ENCODE assay signal across 9 mouse cellular contexts in genomic region chr3:87770280-87770679, GRCm38 (mm10). TPM values are rescaled to one million over a fixed set of nuclear protein-coding genes. Genes with fewer than 3 reads are reported as not detected.
A peak's percentile ranks its signal among the peaks of the same experiment; 100 is the strongest.
DNase-seq lines count a peak whose midpoint lies in the region; ATAC-seq and TF ChIP-seq lines count a peak whose summit lies in the region.
"Had no signal": no experiment of that assay in that cellular context is flagged by ENCODE, and none has a peak within 500 bp of the region (broad histone marks: within the 10 kb centered on the region; RNA-seq: fewer than 3 reads in every experiment).

No protein-coding gene starts in this region.

- H3K27ac ChIP-seq in forebrain, postnatal 0 days (ENCODE audit: low read depth, low read length) = no peak overlapping the region
- no peak overlapping the region for H3K27ac ChIP-seq in forebrain, embryonic 11.5 days (ENCODE audit: low read depth, low read length)
- no peak overlapping the region for H3K27ac ChIP-seq in midbrain, postnatal 0 days (ENCODE audit: low read depth, low read length)
- no peak overlapping the region for H3K27ac ChIP-seq in midbrain, embryonic 15.5 days

- no peaks in the 10 kb centered on the region for H3K36me3 ChIP-seq in forebrain, postnatal 0 days (ENCODE audit: insufficient read depth)
- no peaks in the 10 kb centered on the region for H3K36me3 ChIP-seq in forebrain, embryonic 11.5 days (ENCODE audit: control insufficient read depth, insufficient read depth, low read length)
- no peaks in the 10 kb centered on the region for H3K36me3 ChIP-seq in midbrain, postnatal 0 days (ENCODE audit: insufficient read depth, low read length)
- no peaks in the 10 kb centered on the region for H3K36me3 ChIP-seq in midbrain, embryonic 15.5 days (replicated peaks)

- H3K4me1 ChIP-seq in forebrain, postnatal 0 days (ENCODE audit: insufficient read depth) = no peaks in the 10 kb centered on the region
- H3K4me1 ChIP-seq in forebrain, embryonic 11.5 days (replicated peaks; ENCODE audit: control insufficient read depth, insufficient read depth, low read length) = no peaks in the 10 kb centered on the region
- H3K4me1 ChIP-seq in midbrain, postnatal 0 days (ENCODE audit: insufficient read depth, low read length) = no peaks in the 10 kb centered on the region
- H3K4me1 ChIP-seq in midbrain, embryonic 15.5 days = peaks cover 7% of the 10 kb centered on the region

- TF ChIP-seq CTCF in forebrain, postnatal 0 days (IDR thresholded peaks at IDR 0.05; ENCODE audit: low read depth) = peak; percentile 93
- TF ChIP-seq CTCF in midbrain, postnatal 0 days (IDR thresholded peaks at IDR 0.05) = peak; percentile 95

- no peak; the same call in 1 of the 2 replicates for ATAC-seq in forebrain, postnatal 0 days
- ATAC-seq in forebrain, embryonic 11.5 days (replicated peaks; ENCODE audit: low FRiP score) = no peak
- ATAC-seq in midbrain, postnatal 0 days (ENCODE audit: low FRiP score) = no peak
- ATAC-seq in midbrain, embryonic 15.5 days (replicated peaks) = no peak

- peaks cover 13% of the 10 kb centered on the region for H3K27me3 ChIP-seq in forebrain, postnatal 0 days (ENCODE audit: insufficient read depth, low read length)
- H3K27me3 ChIP-seq in forebrain, embryonic 11.5 days (ENCODE audit: control insufficient read depth, insufficient read depth, low read length) = peaks cover 11% of the 10 kb centered on the region; the same call in 1 of the 2 replicates
- peaks cover 13% of the 10 kb centered on the region for H3K27me3 ChIP-seq in midbrain, postnatal 0 days (ENCODE audit: insufficient read depth, low read length)
- peaks cover 21% of the 10 kb centered on the region for H3K27me3 ChIP-seq in midbrain, embryonic 15.5 days (replicated peaks)

- DNase-seq in forebrain, postnatal 0 days = peak; percentile 82
- no peak for DNase-seq in forebrain, embryonic 11.5 days (ENCODE audit: low spot score)
- DNase-seq in midbrain, postnatal 0 days (ENCODE audit: low spot score) = peak; percentile 71
- DNase-seq in c-Kit-negative CD71-positive TER-119-positive erythroid progenitor cells, embryonic 14.5 days (ENCODE audit: low read depth, low spot score) = peak; percentile 36
- DNase-seq in kidney, adult 8-10 months = peak; percentile 54 to 65
- DNase-seq in mesoderm, embryonic 11.5 days (ENCODE audit: low read depth, low spot score) = peak; percentile 81
- DNase-seq in frontal cortex, postnatal 25 days (ENCODE audit: low spot score in 2 of 2) = no peak

- no peaks in the 10 kb centered on the region for H3K9me3 ChIP-seq in forebrain, postnatal 0 days (ENCODE audit: low read length)
- no peaks in the 10 kb centered on the region for H3K9me3 ChIP-seq in forebrain, embryonic 11.5 days (ENCODE audit: control insufficient read depth, low read length)
- H3K9me3 ChIP-seq in midbrain, postnatal 0 days (ENCODE audit: low read length) = no peaks in the 10 kb centered on the region
- H3K9me3 ChIP-seq in midbrain, embryonic 15.5 days = no peaks in the 10 kb centered on the region

- H3K4me2 ChIP-seq in forebrain, postnatal 0 days (ENCODE audit: low read depth) = no peak overlapping the region
- no peak overlapping the region for H3K4me2 ChIP-seq in forebrain, embryonic 11.5 days (ENCODE audit: low read depth, low read length, severe bottlenecking)
- H3K4me2 ChIP-seq in midbrain, postnatal 0 days (ENCODE audit: low read depth, low read length, poor library complexity, severe bottlenecking) = no peak overlapping the region
- no peak overlapping the region for H3K4me2 ChIP-seq in midbrain, embryonic 15.5 days

- no peak overlapping the region for H3K4me3 ChIP-seq in forebrain, postnatal 0 days (ENCODE audit: low read depth, low read length)
- H3K4me3 ChIP-seq in forebrain, embryonic 11.5 days (ENCODE audit: low read depth, low read length) = no peak overlapping the region
- no peak overlapping the region for H3K4me3 ChIP-seq in midbrain, postnatal 0 days (ENCODE audit: low read depth, low read length)
- no peak overlapping the region for H3K4me3 ChIP-seq in midbrain, embryonic 15.5 days

- H3K9ac ChIP-seq in forebrain, postnatal 0 days = no peak overlapping the region
- H3K9ac ChIP-seq in forebrain, embryonic 11.5 days (ENCODE audit: low read length) = no peak overlapping the region
- no peak overlapping the region for H3K9ac ChIP-seq in midbrain, postnatal 0 days (replicated peaks; ENCODE audit: low read length, poor library complexity, severe bottlenecking)
- no peak overlapping the region for H3K9ac ChIP-seq in midbrain, embryonic 15.5 days

- 2% methylated on average over 4 of the region's 4 CpGs for WGBS in forebrain, postnatal 0 days
- 0% methylated on average over 4 of the region's 4 CpGs for WGBS in forebrain, embryonic 11.5 days
- WGBS in midbrain, postnatal 0 days = 2% methylated on average over 4 of the region's 4 CpGs
- 3% methylated on average over 4 of the region's 4 CpGs for WGBS in midbrain, embryonic 15.5 days

RNA-seq across cellular contexts. Expression of gene Lrrc71, which starts 21.9 kb away (rescaled TPM):
- total RNA-seq in forebrain, postnatal 0 days (2014; rRNA removed) = 2.2 and 3.0 TPM in 2 replicates
- polyA plus RNA-seq in forebrain, postnatal 0 days (2015; fragmentation: Nextera tagmentation; extraction: Ambion mirVana) = 0.77 and 1.6 TPM in 2 replicates
- 0.24 and 0.55 TPM in 2 replicates for polyA plus RNA-seq in forebrain, embryonic 11.5 days (2014; fragmentation: Nextera tagmentation; extraction: Ambion mirVana)
- total RNA-seq in midbrain, postnatal 0 days (2014; rRNA removed) = 0.66 and 1.2 TPM in 2 replicates
- 0.96 and 1.3 TPM in 2 replicates for polyA plus RNA-seq in midbrain, postnatal 0 days (2015; fragmentation: Nextera tagmentation; extraction: Ambion mirVana)
- 0.84 and 0.89 TPM in 2 replicates for polyA plus RNA-seq in midbrain, embryonic 15.5 days (2015; fragmentation: Nextera tagmentation; extraction: Ambion mirVana)

RNA-seq across cellular contexts. Expression of gene Ntrk1, which starts 24.7 kb away (rescaled TPM):
- 1.5 and 2.2 TPM in 2 replicates for total RNA-seq in forebrain, postnatal 0 days (2014; rRNA removed)
- polyA plus RNA-seq in forebrain, postnatal 0 days (2015; fragmentation: Nextera tagmentation; extraction: Ambion mirVana) = 1.7 and 2.9 TPM in 2 replicates
- polyA plus RNA-seq in forebrain, embryonic 11.5 days (2014; fragmentation: Nextera tagmentation; extraction: Ambion mirVana) = 0.16 and 0.45 TPM in 2 replicates
- 1.1 and 2.4 TPM in 2 replicates for total RNA-seq in midbrain, postnatal 0 days (2014; rRNA removed)
- polyA plus RNA-seq in midbrain, postnatal 0 days (2015; fragmentation: Nextera tagmentation; extraction: Ambion mirVana) = 1.7 and 1.8 TPM in 2 replicates
- 1.0 and 1.6 TPM in 2 replicates for polyA plus RNA-seq in midbrain, embryonic 15.5 days (2015; fragmentation: Nextera tagmentation; extraction: Ambion mirVana)
- total RNA-seq: hematopoietic stem cell, adult 5-6 weeks had no signal

RNA-seq across cellular contexts. Expression of gene Insrr, which starts 26.5 kb away (rescaled TPM):
- total RNA-seq in forebrain, postnatal 0 days (2014; rRNA removed) = 0.54 and 8.7 TPM in 2 replicates
- 0.23 TPM in 2 replicates for polyA plus RNA-seq in forebrain, postnatal 0 days (2015; fragmentation: Nextera tagmentation; extraction: Ambion mirVana)
- polyA plus RNA-seq in forebrain, embryonic 11.5 days (2014; fragmentation: Nextera tagmentation; extraction: Ambion mirVana) = 0.32 and 0.33 TPM in 2 replicates
- total RNA-seq in midbrain, postnatal 0 days (2014; rRNA removed) = 0.16 and 0.42 TPM in 2 replicates
- 0.25 and 0.27 TPM in 2 replicates for polyA plus RNA-seq in midbrain, postnatal 0 days (2015; fragmentation: Nextera tagmentation; extraction: Ambion mirVana)
- polyA plus RNA-seq in midbrain, embryonic 15.5 days (2015; fragmentation: Nextera tagmentation; extraction: Ambion mirVana) = 0.66 and 0.69 TPM in 2 replicates

RNA-seq across cellular contexts. Expression of gene Pear1, which starts 53.8 kb away (rescaled TPM):
- 10.4 and 12.3 TPM in 2 replicates for total RNA-seq in forebrain, postnatal 0 days (2014; rRNA removed)
- polyA plus RNA-seq in forebrain, postnatal 0 days (2015; fragmentation: Nextera tagmentation; extraction: Ambion mirVana) = 4.3 and 4.9 TPM in 2 replicates
- 8.2 and 8.6 TPM in 2 replicates for polyA plus RNA-seq in forebrain, embryonic 11.5 days (2014; fragmentation: Nextera tagmentation; extraction: Ambion mirVana)
- total RNA-seq in midbrain, postnatal 0 days (2014; rRNA removed) = 15.6 and 19.0 TPM in 2 replicates
- polyA plus RNA-seq in midbrain, postnatal 0 days (2015; fragmentation: Nextera tagmentation; extraction: Ambion mirVana) = 5.7 and 6.1 TPM in 2 replicates
- polyA plus RNA-seq in midbrain, embryonic 15.5 days (2015; fragmentation: Nextera tagmentation; extraction: Ambion mirVana) = 8.6 and 9.8 TPM in 2 replicates

Comparison
In these comparisons a context has a peak if more than half of its experiments do, and no peak if none do; other contexts are left out.
1. DNase-seq: peak in forebrain, postnatal 0 days (single experiment), midbrain, postnatal 0 days (single experiment), c-Kit-negative CD71-positive TER-119-positive erythroid progenitor cells, embryonic 14.5 days (single experiment), kidney, adult 8-10 months (2 of 2) and mesoderm, embryonic 11.5 days (single experiment); none in forebrain, embryonic 11.5 days (single experiment) and frontal cortex, postnatal 25 days (0 of 2).